Mouse (Mus musculus): ENCODE measurements around the gene Tiprl. TPM values are rescaled to one million over a fixed set of nuclear protein-coding genes. Genes with fewer than 3 reads are reported as not detected.

Tiprl gene
- polyA plus RNA-seq, 1 experiment = 84.0 TPM

DNA sequence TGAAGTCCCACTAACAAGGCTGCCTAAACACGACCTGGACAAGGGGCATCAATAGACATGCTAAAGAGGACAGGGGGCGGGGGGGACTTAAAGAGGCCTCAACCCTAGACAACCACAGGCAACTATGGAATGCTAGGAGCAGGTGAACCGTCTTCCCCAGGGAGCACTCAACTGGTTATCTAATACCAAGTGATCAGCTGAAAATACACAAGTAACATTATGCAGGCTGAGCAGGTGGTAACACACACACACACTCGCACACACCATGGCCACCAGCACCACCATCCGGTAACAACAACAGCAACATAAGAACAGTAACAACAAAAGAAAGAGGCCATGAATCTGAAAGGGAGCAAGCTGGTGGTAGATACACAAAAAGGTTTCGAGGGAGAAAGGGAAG is 46.7 kb downstream of the Tiprl start:
- TF ChIP-seq CTCF (IDR thresholded peaks at IDR 0.05; ENCODE audit: control insufficient read depth, insufficient read depth, insufficient replicate concordance, low read depth, low read length) (no peak), POLR2A (IDR thresholded peaks at IDR 0.05; ENCODE audit: control insufficient read depth, low read depth, low read length) (no peak)
- H3K27me3 ChIP-seq (ENCODE audit: control insufficient read depth, insufficient read depth, low read length) = no peaks in the 10 kb centered on the region
- H3K4me3 ChIP-seq (ENCODE audit: control insufficient read depth, low read depth, low read length) = no peak overlapping the region
- no peaks in the 10 kb centered on the region for H3K36me3 ChIP-seq (ENCODE audit: control insufficient read depth, insufficient read depth, low read length)
- H3K27ac ChIP-seq (ENCODE audit: control insufficient read depth, insufficient read depth, low read depth, low read length) = no peak overlapping the region
- peaks cover 7% of the 10 kb centered on the region for H3K4me1 ChIP-seq (ENCODE audit: control insufficient read depth, insufficient read depth, low read length)

- no peaks in the 10 kb centered on the region for H3K27me3 ChIP-seq (ENCODE audit: control insufficient read depth, insufficient read depth, low read length)
Measured at GRCm38 (mm10) chr1:165188806-165189580, 47.8 kb downstream of the Tiprl start.

GRCm38 (mm10) chr1:165187357-165187756 is 49.4 kb downstream of the Tiprl start:
- TF ChIP-seq CTCF (IDR thresholded peaks at IDR 0.05; ENCODE audit: control insufficient read depth, insufficient read depth, insufficient replicate concordance, low read depth, low read length) = no peak
- TF ChIP-seq POLR2A (IDR thresholded peaks at IDR 0.05; ENCODE audit: control insufficient read depth, low read depth, low read length) = 0 out of 2 replicates have a peak, but pooled peaks have one; percentile 23
- Histone ChIP-seq H3K27me3 (ENCODE audit: control insufficient read depth, insufficient read depth, low read length) (no peaks in the 10 kb centered on the region), H3K36me3 (ENCODE audit: control insufficient read depth, insufficient read depth, low read length) (no peaks in the 10 kb centered on the region), H3K4me3 (ENCODE audit: control insufficient read depth, low read depth, low read length) (no peak overlapping the region), H3K4me1 (ENCODE audit: control insufficient read depth, insufficient read depth, low read length) (no peaks in the 10 kb centered on the region; the same call in 1 of the 2 replicates), H3K27ac (ENCODE audit: control insufficient read depth, insufficient read depth, low read depth, low read length) (no peak overlapping the region)

More at GRCm38 (mm10) chr1:165188806-165189580, 47.8 kb downstream of the Tiprl start:
- Histone ChIP-seq H3K27ac (ENCODE audit: control insufficient read depth, insufficient read depth, low read depth, low read length) (no peak overlapping the region), H3K4me1 (ENCODE audit: control insufficient read depth, insufficient read depth, low read length) (peaks cover 4% of the 10 kb centered on the region), H3K4me3 (ENCODE audit: control insufficient read depth, low read depth, low read length) (peak overlapping the region; percentile 11), H3K36me3 (ENCODE audit: control insufficient read depth, insufficient read depth, low read length) (no peaks in the 10 kb centered on the region)
- TF ChIP-seq POLR2A (IDR thresholded peaks at IDR 0.05; ENCODE audit: control insufficient read depth, low read depth, low read length) (no peak; the same call in 1 of the 2 replicates), CTCF (IDR thresholded peaks at IDR 0.05; ENCODE audit: control insufficient read depth, insufficient read depth, insufficient replicate concordance, low read depth, low read length) (no peak)

DNA sequence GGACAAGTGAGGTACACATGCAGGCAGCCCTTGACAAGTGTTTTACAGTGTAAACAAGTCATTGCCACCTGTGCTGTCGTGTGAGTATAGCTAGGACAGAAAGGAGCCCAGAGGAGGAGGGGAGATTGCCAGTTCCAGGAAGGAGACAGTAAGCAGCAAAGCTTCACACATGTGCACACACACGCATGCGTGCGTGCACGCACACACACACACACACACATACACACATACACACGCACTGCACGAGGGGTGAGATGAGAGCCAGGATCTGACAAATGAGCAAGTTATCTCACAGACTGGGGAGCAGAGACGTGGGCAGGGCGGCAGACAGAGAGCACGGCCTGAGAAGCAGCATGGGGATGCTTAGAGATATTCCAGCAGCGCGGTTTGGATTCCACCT is 50.3 kb downstream of the Tiprl start:
- TF ChIP-seq POLR2A (IDR thresholded peaks at IDR 0.05; ENCODE audit: control insufficient read depth, low read depth, low read length) = no peak
- no peak for TF ChIP-seq CTCF (IDR thresholded peaks at IDR 0.05; ENCODE audit: control insufficient read depth, insufficient read depth, insufficient replicate concordance, low read depth, low read length)
- H3K4me3 ChIP-seq (ENCODE audit: control insufficient read depth, low read depth, low read length) = no peak overlapping the region
- H3K27ac ChIP-seq (ENCODE audit: control insufficient read depth, insufficient read depth, low read depth, low read length) = no peak overlapping the region
- H3K36me3 ChIP-seq (ENCODE audit: control insufficient read depth, insufficient read depth, low read length) = no peaks in the 10 kb centered on the region
- no peaks in the 10 kb centered on the region for H3K27me3 ChIP-seq (ENCODE audit: control insufficient read depth, insufficient read depth, low read length)
- H3K4me1 ChIP-seq (ENCODE audit: control insufficient read depth, insufficient read depth, low read length) = no peaks in the 10 kb centered on the region; the same call in 1 of the 2 replicates

DNA sequence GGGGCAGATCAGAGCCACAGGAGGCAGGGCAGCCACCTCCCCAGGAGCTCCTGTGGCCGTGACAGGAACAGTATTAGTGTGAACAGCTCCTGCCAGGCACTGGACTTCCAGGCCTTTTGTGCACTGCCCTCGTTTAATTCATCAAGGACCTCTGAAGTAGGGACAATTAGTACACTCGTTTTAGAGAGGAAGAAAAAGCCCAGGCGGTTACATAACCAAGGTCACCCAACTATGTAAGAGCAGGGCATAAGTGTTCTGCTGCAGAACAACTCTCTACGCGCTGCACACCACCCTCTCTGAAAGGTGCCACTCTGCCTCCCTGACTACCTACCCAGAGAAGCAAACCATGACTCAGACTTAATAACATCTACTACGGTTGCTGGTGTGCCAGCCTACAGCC is 51.7 kb downstream of the Tiprl start:
- Histone ChIP-seq H3K27ac (ENCODE audit: control insufficient read depth, insufficient read depth, low read depth, low read length) (no peak overlapping the region), H3K4me1 (ENCODE audit: control insufficient read depth, insufficient read depth, low read length) (no peaks in the 10 kb centered on the region; the same call in 1 of the 2 replicates), H3K27me3 (ENCODE audit: control insufficient read depth, insufficient read depth, low read length) (no peaks in the 10 kb centered on the region), H3K36me3 (ENCODE audit: control insufficient read depth, insufficient read depth, low read length) (no peaks in the 10 kb centered on the region), H3K4me3 (ENCODE audit: control insufficient read depth, low read depth, low read length) (no peak overlapping the region)
- TF ChIP-seq POLR2A (IDR thresholded peaks at IDR 0.05; ENCODE audit: control insufficient read depth, low read depth, low read length) (no peak), CTCF (IDR thresholded peaks at IDR 0.05; ENCODE audit: control insufficient read depth, insufficient read depth, insufficient replicate concordance, low read depth, low read length) (no peak)

- no peaks in the 10 kb centered on the region; the same call in 1 of the 2 replicates for H3K4me1 ChIP-seq (ENCODE audit: control insufficient read depth, insufficient read depth, low read length)
- no peak overlapping the region for H3K27ac ChIP-seq (ENCODE audit: control insufficient read depth, insufficient read depth, low read depth, low read length)
- no peak overlapping the region for H3K4me3 ChIP-seq (ENCODE audit: control insufficient read depth, low read depth, low read length)
- no peak for TF ChIP-seq CTCF (IDR thresholded peaks at IDR 0.05; ENCODE audit: control insufficient read depth, insufficient read depth, insufficient replicate concordance, low read depth, low read length)
- no peak for TF ChIP-seq POLR2A (IDR thresholded peaks at IDR 0.05; ENCODE audit: control insufficient read depth, low read depth, low read length)
- H3K27me3 ChIP-seq (ENCODE audit: control insufficient read depth, insufficient read depth, low read length) = no peaks in the 10 kb centered on the region
- no peaks in the 10 kb centered on the region for H3K36me3 ChIP-seq (ENCODE audit: control insufficient read depth, insufficient read depth, low read length)
Measured at GRCm38 (mm10) chr1:165184178-165184577, 52.6 kb downstream of the Tiprl start.

DNA sequence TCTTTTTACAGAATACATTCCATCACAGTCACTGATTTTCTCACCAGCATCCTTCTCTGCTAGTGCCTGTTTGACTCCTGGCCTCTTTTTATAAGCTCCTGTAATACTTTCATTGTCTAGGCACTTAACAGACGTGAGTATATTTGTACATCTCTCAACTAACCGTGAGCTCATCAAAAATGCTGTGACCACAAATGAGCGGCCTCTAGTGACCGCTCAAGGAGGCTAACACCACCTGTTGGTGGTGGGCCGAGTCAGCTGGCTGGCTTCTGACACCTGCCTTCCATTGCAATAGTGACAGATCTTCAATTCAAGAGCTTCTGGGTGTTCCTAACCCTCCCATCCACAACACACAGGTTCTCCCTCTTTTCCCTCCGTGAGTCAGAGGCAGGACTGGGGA is 53.4 kb downstream of the Tiprl start:
- H3K36me3 ChIP-seq (ENCODE audit: control insufficient read depth, insufficient read depth, low read length) = no peaks in the 10 kb centered on the region
- no peak for TF ChIP-seq CTCF (IDR thresholded peaks at IDR 0.05; ENCODE audit: control insufficient read depth, insufficient read depth, insufficient replicate concordance, low read depth, low read length)
- no peak for TF ChIP-seq POLR2A (IDR thresholded peaks at IDR 0.05; ENCODE audit: control insufficient read depth, low read depth, low read length)
- no peak overlapping the region for H3K4me3 ChIP-seq (ENCODE audit: control insufficient read depth, low read depth, low read length)
- H3K27me3 ChIP-seq (ENCODE audit: control insufficient read depth, insufficient read depth, low read length) = no peaks in the 10 kb centered on the region
- H3K27ac ChIP-seq (ENCODE audit: control insufficient read depth, insufficient read depth, low read depth, low read length) = no peak overlapping the region
- H3K4me1 ChIP-seq (ENCODE audit: control insufficient read depth, insufficient read depth, low read length) = no peaks in the 10 kb centered on the region; the same call in 1 of the 2 replicates
